Mouse (Mus musculus) heart, postnatal 0 days (tissue): ENCODE measurements around the gene Rbms1.

ENCODE experiments used
- CTCF ChIP-seq: IDR thresholded peaks from 2 replicates; pipeline ENCODE4 v1.5.1; 2016; ENCODE audit warnings: antibody characterized with exemption, control low read depth, low read depth
- EP300 ChIP-seq: IDR thresholded peaks from 2 replicates; pipeline ENCODE4 v1.6.1; 2016; ENCODE audit warnings: antibody characterized with exemption, low read depth

DNA sequence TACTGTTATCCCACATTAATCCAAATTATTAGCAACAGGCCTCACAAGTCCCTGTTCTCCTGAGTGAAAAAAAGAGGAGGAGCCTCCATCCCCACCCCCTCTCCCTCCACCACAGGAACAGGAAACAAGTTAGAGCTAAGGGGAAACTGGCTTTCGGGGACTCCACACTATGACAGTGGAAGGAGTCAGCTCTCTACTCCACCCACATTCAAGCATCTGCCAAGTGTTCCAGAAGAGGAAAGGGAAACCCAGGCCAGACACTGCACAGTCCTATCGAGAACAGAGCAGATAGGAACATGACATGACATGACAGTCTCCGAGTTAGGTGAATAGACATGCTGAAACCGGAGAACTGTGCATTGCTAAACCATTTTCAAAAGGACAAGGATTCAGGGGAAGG is 108.0 kb downstream of the Rbms1 start:
- TF ChIP-seq CTCF, result no peak
- TF ChIP-seq EP300, result no peak
